Mouse (Mus musculus): ENCODE measurements around the gene Tm9sf1.

Tm9sf1 gene

DNA sequence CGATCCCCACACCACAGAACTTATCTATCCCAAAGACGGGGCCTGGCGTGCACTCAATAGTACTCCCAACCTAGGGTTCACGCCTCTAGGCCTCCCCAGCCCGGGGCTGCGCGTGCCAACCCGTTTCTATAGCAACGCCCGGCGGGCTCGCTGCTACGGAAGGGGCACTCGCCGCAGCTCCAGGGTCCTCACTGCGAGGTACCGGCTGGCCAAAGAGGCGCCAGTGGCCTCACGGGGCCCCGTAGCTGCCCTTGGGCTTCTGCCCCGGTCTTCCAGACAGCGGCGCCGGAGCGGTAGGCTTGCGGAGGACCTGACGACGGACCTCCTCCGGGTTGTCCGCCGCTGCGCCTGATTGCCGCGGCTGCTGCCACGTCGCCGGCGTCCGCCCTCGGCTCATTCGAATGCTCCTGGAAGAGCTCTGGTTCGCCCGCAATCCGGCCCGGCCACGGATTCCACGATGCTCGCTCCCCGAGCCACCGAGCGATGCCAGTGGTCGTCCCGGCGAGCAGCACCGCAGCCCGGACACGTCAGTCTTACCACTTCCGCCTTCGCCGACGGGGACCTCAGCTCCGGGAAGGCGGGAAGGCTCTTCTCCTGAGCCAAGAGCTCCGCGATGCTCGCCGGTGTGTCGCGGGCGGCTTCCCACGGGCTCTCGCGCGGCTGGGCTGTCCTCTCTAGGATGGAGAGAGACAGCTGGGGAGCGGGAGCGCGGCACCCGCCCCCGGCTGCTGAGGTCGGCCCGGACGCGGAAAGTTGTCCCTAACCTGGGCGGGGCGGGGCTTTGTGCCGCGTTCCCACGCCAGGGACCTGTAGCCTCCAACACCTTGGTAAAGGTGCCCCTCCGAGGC lies at the start of gene Tm9sf1:
Gene Tm9sf1 (minus strand): TSS at position 747 of the 848 bp plus-strand sequence.
- peak; percentile 75 to 81 for DNase-seq (ENCODE audit: low spot score in 2 of 2)

DNA sequence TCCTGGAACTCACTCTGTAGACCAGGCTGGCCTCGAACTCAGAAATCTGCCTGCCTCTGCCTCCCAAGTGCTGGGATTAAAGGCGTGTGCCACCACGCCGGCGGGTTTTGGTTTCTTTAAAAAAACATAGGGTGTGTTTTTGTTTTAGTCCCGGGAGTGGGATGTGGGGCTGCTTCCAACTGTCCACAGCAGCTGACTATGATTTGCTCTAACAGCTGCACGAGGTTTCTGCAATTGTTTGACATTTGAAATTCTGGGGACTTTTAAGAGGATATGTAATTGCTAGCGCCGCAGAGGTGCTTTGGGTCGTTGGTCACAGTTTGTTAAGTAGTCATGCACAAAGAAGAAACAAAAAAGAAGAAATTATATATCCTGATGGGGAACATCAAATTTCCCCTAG lies 45.8 kb upstream of the Tm9sf1 start:
- DNase-seq (ENCODE audit: low spot score in 2 of 2), result no peak

DNA sequence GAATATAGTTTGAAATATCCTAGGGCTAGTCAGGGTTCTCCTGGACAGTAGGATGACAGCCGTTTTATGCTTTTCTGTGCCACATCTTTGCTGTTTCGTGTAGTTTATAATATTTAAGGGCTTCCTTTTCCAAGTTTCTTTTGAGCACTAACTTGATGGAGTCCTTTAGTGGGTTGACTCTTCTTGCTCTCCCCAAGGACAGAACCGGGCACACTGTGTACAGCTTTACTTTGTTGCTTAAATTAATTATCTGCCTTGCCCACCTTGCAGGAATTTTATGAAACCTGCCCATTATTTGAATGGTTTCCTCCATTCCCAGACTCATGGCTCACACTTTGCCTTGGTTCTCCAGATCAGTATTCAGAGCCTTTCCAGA lies 38.5 kb upstream of the Tm9sf1 start:
- no peak for DNase-seq (ENCODE audit: low spot score in 2 of 2)

DNA sequence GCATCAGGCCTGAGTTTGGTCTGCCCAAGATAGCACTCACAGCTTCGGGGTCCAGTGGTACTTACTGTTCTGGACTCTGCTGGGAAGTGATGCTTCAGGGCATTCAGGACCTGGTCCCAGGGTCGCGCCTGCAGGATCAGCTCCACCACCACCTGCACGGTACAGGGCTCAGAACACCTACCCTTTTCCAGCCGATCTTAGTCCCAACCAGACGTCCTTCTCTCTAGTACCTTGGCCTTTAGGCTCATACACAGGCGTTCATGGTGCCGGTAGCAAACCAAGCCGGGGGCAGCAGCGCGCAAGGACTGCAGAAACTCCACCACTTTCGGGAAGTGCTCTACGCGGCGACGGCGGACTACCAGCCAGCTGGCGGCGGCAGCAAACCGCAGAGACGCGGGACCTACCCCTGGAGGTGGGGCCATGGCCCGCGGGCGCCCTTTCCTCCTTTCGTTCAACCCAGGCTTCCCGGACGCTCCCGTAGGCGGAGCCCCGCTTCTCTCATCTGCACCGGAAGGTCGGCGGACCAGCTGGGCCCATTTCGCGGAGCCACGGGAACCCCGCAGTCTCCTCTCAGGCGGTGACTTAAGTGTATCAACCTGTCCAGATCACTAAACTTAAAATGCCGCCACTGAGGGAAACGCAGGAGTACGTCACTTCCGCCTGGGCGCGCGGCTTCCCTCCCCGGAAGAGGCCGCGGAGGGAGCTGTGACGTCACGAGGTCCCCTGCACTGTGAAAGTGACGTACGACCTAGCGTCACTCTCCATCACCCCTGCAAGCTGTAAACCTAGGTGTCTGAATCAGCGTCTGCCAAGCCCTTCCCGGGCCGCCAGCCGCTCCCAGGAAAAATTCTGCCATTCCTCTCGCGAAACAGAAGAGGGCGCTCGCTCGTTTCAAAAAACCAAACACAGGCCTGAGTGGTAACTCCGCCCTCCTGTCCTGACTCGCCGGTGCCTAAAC lies 37.8 kb upstream of the Tm9sf1 start, which contains the start of gene Tinf2:
Gene Tinf2 (minus strand): TSS at position 661 of the 958 bp plus-strand sequence.
- peak; percentile 81 to 90 for DNase-seq (ENCODE audit: low spot score in 2 of 2)

DNA sequence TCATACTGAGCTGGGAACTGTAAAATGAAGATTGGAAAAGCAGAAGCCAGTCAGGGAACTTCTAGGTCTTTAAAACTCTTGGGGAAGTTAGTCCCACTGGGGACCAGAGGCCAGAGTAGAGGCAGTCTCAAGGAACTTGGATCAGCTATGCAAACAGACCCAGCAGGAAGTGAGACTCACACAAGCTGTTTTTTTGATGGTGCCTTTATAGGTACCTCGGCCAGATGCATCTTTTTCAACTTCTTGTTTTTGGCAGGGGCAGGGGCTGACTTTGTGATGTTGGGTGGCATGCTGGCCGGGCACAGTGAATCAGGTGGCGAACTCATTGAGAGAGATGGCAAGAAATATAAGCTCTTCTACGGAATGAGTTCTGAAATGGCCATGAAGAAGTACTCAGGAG lies 34.0 kb upstream of the Tm9sf1 start:
- no peak for DNase-seq (ENCODE audit: low spot score in 2 of 2)

DNA sequence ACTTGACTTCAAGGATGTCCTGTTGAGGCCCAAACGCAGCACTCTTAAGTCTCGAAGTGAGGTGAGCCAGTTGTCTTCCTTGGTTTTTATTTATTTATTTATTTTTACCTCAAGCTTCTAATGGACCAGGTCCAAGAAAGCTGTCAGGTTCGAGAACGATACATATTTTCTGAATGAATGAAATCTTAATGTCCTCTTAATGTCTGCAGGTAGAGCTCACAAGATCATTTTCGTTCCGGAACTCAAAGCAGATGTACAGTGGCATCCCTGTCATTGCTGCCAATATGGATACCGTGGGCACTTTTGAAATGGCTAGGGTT lies 29.1 kb upstream of the Tm9sf1 start:
- DNase-seq (ENCODE audit: low spot score in 2 of 2), result no peak

DNA sequence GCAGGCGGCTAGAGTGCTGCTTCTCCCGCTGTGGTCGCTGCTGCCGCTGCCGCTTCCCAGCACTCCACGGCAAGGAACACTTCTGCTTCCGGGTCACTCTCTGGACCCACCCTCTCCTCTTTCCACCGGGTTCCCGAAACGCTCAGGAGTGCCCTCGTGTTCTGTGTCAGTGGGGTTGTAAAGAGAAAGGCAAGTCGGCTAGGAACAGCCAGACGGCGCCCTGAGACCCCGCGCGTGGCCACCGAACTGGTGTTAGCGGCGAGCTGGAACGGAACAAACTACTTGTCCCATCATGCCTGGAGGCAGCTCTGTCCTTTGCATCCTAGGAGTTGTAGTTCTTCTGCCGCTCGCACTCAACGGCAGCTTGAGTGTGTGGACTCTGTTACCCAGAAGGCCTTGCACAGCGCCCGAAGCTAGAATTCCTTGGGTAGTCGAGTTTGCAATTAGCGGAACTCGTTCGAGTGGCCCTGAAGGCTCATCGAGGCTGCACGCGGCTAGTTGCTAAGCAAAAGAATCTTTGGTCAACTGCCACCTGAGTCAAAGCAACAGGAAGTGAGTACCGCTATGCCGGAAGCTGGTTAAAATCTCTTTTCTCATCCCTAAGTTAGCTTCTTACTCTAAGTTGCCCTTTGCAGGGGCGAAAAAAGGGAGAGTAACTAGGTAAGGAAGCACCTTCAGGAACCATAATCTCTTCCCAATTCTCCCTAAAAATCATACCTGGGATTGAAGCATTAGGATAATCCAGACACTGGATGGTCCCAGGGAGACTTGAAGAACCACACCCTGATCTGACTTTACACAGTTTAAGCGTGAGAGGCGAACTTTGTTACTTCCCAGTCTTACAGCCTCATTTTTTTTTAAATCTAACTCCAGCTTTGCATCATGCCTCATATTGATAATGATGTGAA lies 28.5 kb upstream of the Tm9sf1 start, which contains the start of the genes Gmpr2 and Nedd8:
Gene Gmpr2 (plus strand): TSS at position 109 of the 908 bp plus-strand sequence.
Gene Nedd8 (minus strand): TSS at position 292 of the 908 bp plus-strand sequence.
- DNase-seq (ENCODE audit: low spot score in 2 of 2), result peak; percentile 68 to 79

DNA sequence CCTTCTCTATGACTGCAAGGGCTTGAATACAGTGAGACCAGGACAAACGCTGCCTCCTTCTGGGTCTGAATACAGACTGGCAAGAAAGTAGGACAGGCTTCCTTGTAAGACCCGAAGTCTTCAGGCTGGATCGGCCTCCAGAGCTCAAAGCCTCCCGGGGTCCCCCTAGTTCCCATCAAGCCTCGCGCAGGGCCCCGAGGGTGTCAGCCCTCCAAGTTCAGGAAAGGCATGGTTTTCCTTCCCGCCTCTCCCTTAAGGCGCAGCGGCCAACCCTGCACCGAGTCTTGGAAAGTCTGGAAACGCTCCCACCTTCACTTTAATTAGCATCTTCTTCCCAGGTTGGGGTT lies 27.9 kb upstream of the Tm9sf1 start:
- DNase-seq (ENCODE audit: low spot score in 2 of 2), result no peak

DNA sequence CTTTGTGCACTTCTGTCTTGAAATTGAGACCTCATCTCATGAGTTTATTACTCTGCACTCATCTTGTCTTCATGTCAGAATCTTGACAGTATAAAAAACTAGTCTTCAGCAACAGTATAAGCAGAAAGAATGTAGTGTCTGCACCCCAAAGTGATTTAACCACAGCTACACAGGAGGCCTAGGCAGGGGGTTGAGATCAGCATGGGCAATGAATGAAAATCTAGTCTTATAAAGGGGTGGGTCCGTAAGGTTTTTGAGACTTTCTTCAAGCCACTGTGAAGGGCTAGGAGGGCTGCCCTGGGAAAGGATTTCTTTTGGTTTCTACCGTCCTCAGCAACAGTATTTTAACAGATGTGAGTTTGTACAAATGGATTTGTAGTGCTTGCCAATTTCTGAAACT lies 17.0 kb upstream of the Tm9sf1 start:
- no peak for DNase-seq (ENCODE audit: low spot score in 2 of 2)

DNA sequence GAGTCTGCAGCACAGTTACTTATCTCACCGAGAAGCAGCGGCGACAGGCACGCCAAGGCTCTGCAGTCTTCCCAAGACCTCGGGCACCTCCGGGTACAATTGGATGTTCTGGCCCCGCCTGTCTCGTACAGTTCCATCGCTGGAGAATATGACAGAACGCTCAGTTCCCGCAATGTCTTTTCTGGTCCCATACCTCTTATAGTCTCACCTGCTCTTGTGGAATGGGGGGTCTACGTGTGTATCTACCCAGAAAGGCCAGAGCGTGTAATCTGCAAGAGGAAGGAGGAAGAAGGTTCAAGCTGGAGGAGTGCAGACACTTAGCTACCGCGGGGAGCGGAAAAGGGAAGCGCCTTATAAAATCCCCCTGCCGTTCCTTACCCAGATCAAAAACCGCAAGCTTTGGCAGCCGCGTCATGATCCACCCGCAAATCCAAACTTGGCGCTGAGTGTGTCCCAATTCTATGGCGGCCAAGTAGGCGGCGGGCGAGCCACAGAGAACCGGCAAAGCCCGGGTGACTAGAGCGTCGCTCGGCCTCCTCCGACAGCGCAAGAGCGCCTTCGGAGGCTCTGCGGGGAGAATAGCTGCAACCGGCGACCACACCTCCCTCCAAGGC lies 16.5 kb upstream of the Tm9sf1 start, which contains the start of gene Mdp1:
Gene Mdp1 (minus strand): TSS at position 549 of the 614 bp plus-strand sequence.
- peak; percentile 56 to 73 for DNase-seq (ENCODE audit: low spot score in 2 of 2)

DNA sequence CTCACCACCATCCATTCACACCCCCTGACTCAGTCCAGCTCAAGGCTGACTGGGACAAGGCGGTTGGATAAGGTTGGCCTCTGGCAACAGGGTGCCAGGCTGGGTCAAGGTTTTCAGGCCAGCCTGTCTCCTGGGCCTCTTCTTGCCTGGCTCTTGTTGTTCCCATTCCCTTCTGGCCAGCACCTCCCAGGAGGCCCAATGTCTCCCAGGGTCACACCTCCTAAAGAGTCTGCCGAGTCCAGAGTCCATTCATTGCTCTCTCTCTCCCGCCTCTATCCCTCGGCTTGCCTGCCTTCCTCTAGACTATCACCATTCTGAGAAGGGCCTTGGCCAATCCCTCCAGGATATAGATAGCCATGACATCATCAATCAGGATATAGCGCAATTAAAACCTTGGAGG lies 14.4 kb upstream of the Tm9sf1 start:
- DNase-seq (ENCODE audit: low spot score in 2 of 2), result no peak

DNA sequence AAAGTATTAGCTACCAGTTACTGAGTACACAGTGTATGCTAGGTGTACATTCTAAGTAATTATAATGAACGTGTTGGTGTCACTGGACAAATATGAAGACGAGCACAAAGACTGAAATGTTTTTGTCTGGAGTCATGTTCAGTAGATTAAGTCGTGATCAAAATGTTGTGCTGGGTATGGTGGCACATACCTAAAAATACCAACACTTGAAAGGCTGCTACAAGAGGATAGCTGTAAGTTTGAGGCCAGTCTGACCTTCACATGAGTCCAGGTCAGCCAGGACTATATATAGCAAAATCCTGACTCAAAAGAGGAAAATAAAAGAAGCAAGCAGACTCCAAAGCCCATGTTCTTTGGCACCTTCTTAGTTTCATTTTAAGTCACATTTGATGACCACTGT lies 13.3 kb upstream of the Tm9sf1 start:
- DNase-seq (ENCODE audit: low spot score in 2 of 2), result no peak

DNA sequence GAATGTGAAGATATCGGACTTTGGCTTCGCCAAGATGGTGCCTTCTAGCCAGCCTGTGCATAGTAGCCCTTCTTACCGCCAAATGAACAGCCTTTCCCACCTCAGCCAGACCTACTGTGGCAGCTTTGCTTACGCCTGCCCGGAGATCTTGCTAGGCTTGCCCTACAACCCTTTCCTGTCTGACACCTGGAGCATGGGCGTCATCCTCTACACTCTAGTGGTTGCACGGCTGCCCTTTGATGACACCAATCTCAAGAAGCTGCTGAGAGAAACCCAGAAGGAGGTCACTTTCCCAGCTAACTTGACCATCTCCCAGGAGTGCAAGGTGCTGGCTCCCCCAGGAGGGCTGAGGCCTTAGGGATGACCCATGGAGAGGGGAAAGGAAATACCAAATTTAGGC lies 7.9 kb upstream of the Tm9sf1 start:
- DNase-seq (ENCODE audit: low spot score in 2 of 2), result no peak

DNA sequence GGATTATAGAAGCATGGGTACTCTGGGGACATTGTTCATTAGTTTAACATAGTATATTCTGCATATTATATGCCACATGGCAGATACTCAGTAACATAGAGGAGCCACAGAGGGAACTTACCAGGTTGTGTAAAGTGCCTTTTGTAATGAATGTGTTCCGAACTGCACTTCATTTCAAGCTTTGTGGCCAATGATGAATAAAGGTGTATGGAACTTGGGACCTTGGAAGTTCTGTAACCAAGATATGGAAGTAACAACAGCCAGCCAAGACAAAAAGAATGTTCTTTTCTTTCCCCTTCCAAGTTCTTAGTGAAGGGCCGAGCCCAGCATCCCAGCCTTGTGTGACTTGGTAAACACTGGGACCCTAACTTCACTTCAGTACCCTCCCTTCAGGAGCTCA lies 6.3 kb upstream of the Tm9sf1 start, which contains the start of gene Tssk4:
Gene Tssk4 (plus strand): TSS at position 301 of the 400 bp plus-strand sequence.
- DNase-seq (ENCODE audit: low spot score in 2 of 2), result no peak

DNA sequence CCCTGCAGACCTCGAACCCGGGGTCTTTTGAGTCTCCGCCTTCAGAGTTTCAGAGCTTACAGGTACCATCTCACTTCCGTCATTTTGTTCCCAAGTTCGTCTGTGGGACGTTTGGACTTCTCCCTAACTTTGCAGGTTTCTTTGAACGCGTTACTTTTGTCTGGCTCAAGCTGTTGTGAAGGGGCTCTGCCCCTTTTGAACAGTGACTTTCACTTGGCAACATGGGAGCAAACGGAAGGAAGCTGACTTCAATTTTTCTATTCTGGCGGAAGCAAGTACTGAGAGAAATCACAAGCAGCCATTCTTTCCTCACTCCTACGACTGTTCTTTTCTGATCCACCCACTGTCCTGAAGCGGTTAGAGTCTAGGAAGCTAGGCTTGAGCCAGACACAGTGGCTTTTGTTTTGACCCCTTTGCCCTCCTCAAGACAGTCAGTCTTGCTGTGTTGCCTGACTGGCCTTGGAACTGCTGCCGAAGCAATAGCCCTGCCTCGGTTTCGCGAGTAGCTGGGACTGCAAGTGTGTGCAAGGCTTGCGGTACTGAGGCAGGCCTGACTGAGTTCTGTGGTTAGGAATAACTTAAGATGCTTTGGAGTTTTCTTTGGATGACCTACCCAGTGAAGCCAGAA lies 769 bp upstream of the Tm9sf1 start:
- no peak for DNase-seq (ENCODE audit: low spot score in 2 of 2)

DNA sequence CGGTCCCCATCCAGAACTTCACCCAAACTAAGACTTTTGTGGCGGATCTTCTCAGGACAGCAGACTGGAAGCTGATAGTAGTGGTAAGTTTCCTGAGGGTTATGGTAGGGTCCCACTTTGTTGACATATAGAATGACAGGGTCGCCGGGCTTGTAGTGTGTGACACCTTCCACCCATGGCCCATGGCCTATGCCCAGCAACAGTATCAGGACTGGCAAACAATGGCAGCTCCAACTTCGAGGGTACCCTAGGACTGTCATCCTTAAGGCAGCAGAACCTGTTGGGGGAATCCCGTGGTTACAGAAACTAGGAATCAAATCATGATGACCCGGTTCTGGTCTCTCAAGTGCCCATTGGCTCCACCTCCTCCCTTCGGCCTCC lies 937 bp downstream of the Tm9sf1 start:
- DNase-seq (ENCODE audit: low spot score in 2 of 2), result no peak

DNA sequence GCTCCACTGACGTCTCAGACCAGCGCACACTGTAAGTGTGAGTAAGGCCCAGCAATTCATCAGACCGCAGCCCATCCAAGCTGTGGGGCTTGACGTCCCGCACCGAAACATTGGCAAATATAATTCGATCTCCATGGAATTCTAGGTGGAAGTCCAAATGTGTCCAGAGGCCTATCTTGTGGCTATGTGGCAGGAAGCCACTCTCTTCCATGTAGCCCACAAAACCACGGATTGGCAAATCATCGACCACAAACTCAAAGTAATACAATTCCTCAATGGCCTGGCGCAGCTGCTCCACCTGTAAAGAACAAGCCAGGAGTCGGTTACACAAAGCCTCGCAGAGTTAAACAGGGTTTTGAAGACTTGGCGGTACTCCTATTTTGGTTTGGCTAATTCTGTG lies 2.3 kb downstream of the Tm9sf1 start:
- DNase-seq (ENCODE audit: low spot score in 2 of 2), result no peak

DNA sequence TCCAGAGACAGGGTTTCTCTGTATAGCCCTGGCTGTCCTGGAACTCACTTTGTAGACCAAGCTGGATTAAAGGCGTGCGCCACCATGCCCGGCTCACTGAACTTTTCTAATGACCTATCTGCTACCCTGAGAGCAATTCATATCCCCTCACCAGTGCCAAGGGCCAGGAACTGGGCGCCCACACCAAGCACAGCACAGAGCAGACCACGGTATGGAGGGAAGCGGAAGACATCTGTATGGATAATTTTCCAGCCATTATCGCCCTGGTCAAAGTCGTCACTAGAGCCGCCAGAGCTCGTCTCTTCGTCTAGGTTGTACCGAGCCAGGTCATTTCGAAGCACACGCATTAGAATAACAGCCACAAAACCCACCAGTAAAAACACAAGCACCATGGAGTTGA lies 2.8 kb downstream of the Tm9sf1 start:
- DNase-seq (ENCODE audit: low spot score in 2 of 2), result no peak

DNA sequence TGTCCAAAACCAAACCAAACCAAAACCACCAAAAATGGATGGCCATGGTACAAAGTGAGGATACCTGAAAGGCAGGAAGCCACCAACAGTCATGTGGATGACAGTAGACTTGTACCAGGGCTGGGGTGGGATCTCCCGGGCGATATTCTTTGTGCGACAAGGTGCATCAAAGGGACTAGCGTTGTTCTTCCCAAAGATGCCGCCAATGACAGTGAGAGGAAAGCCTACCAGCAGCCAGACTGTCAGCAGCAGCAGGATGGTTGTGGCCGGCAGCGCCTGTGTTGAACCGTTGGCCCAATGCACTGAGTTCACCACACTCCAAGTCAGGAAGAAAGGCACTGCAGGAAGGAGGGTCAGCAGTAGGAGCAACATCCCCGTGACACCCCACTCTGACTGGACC lies 5.8 kb downstream of the Tm9sf1 start, which contains the start of gene Gm49378:
Gene Gm49378 (minus strand): TSS at position 101 of the 400 bp plus-strand sequence.
- no peak for DNase-seq (ENCODE audit: low spot score in 2 of 2)

DNA sequence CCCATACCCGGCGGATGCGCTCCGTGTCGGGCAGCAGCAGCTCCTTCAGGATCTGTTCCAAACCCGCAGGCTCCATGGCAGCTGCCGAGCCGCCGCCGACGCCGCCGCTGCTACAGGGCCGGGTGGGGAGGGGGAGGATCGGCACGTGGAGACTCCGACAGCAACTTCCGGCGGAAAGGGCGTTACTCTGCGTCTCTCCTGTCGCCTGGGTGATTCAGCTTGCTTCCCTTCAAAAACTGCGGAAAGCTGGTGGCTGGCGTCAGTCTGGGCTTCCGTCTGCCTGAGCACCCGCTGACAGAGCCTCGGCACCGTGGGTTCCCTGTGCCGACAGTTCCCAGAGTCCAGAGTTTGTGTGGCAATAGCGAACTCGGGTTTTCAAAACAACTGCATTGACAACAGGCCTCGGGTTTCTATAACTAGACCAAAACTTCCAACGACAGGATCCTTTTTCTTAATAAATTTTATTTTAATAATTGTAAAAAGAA lies 8.0 kb downstream of the Tm9sf1 start, which contains the start of gene Ipo4:
Gene Ipo4 (minus strand): TSS at position 435 of the 485 bp plus-strand sequence.
- DNase-seq (ENCODE audit: low spot score in 2 of 2), result peak; percentile 55 to 67
